Mouse (Mus musculus) heart, adult 2 months (tissue): ENCODE data around the gene Vmn1r214. TPM values are rescaled to one million over a fixed set of nuclear protein-coding genes. Genes with fewer than 3 reads are reported as not detected.

Source experiments
- DNase-seq, 2 experiments: peaks; one replicate each; pipeline ENCODE4 v3.0.0; 2021
- H3K27ac ChIP-seq: fragments of 200-600 bp; 2 replicates; pipeline ENCODE4 v1.8.1; 2022
- H3K27me3 ChIP-seq: fragments of 200-500 bp; 2 replicates; pipeline ENCODE4 v1.6.1; 2012; ENCODE audit warnings: mild to moderate bottlenecking, low read length, inconsistent platforms, mixed read lengths; ENCODE audit not compliant: control insufficient read depth, insufficient read depth
- H3K36me3 ChIP-seq: fragments of 200-500 bp; 2 replicates; pipeline ENCODE4 v1.6.1; 2012; ENCODE audit warnings: low read length, inconsistent platforms; ENCODE audit not compliant: control insufficient read depth, insufficient read depth
- H3K4me1 ChIP-seq: fragments of 200-500 bp; 2 replicates; pipeline ENCODE4 v1.6.1; 2011; ENCODE audit warnings: low read length; ENCODE audit not compliant: control insufficient read depth, insufficient read depth
- H3K4me3 ChIP-seq: fragments of 200-600 bp; 2 replicates; pipeline ENCODE4 v1.8.1; 2022
- H3K79me2 ChIP-seq: fragments of 200-500 bp; replicated peaks from 2 replicates; pipeline ENCODE4 v1.6.1; 2012; ENCODE audit warnings: mild to moderate bottlenecking, inconsistent platforms, low read length, moderate library complexity, mixed read lengths; ENCODE audit not compliant: control insufficient read depth, insufficient read depth
- H3K9ac ChIP-seq: fragments of 200-500 bp; 2 replicates; pipeline ENCODE4 v1.6.1; 2012; ENCODE audit warnings: low read depth, mild to moderate bottlenecking, control low read depth, inconsistent platforms, low read length, mixed read lengths
- CTCF ChIP-seq: fragments of 200-600 bp; IDR thresholded peaks from 2 replicates; pipeline ENCODE4 v1.8.1; 2022; ENCODE audit warnings: antibody characterized with exemption, mild to moderate bottlenecking, moderate library complexity
- EP300 ChIP-seq: fragments of 200-500 bp; IDR thresholded peaks from 2 replicates; pipeline ENCODE4 v1.6.1; 2011; ENCODE audit warnings: low read depth, low read length, control low read depth; ENCODE audit not compliant: insufficient read depth
- POLR2A ChIP-seq: fragments of 200-500 bp; IDR thresholded peaks from 2 replicates; pipeline ENCODE4 v1.6.1; 2011; ENCODE audit warnings: mild to moderate bottlenecking, low read depth, low read length, control low read depth; ENCODE audit not compliant: insufficient read depth
- WGBS: fragments of 180-500 bp; shearing (Covaris S2); methylation state at CpG from one replicate; pipeline ENCODE4 v1.1.7; 2018; 5-methylcytosine and 5-hydroxymethylcytosine counted together
- intact Hi-C: fragments of 180-260 bp; cut with DNase I; formaldehyde crosslinking; loops from one replicate; pipeline ENCODE4 v1.15.1; 2025
- long read RNA-seq: library from polyadenylated mRNA; stranded (forward); transcript quantifications from one replicate; pipeline ENCODE4 v2.0.0, GENCODE M21; 2021
- polyA plus RNA-seq: library from polyadenylated mRNA; depleted of rRNA; stranded (reverse); fragments of >200 nt; gene quantifications from 2 replicates; pipeline ENCODE4 v1.2.3, GENCODE M21; 2012; rRNA removed
- total RNA-seq, 2 experiments: library from RNA; stranded (reverse); gene quantifications; 2 replicates each; pipeline ENCODE4 v1.2.3; 2021

The Vmn1r214 gene
- total RNA-seq = not detected
- polyA plus RNA-seq = not detected in 2 replicates
- long read RNA-seq = 0 reads

- no peak within 1 kb of the TSS for H3K9ac ChIP-seq
- H3K27me3 ChIP-seq = no peaks in the 10 kb centered on the region
- DNase-seq = no peak
- TF ChIP-seq CTCF (no peak), EP300 (no peak), POLR2A (no peak)
- no peaks in the 10 kb centered on the region for H3K4me1 ChIP-seq
- intact Hi-C loops = no loop called here
- no peak within 1 kb of the TSS for H3K27ac ChIP-seq
- H3K79me2 ChIP-seq = no peaks in the 10 kb centered on the region
- no peaks in the 10 kb centered on the region for H3K36me3 ChIP-seq
- H3K4me3 ChIP-seq = no peak within 1 kb of the TSS
- WGBS = 76% methylated on average over 3 of the region's 3 CpGs
Measured at GRCm38 (mm10) chr13:23030118-23030517, at the start of gene Vmn1r214. TSS of gene Vmn1r214 (plus strand) at chr13:23030418.

- TF ChIP-seq POLR2A (no peak), CTCF (no peak), EP300 (no peak)
- WGBS = 83% methylated on average over 11 of the region's 11 CpGs
Measured at GRCm38 (mm10) chr13:22990214-22990891, 39.9 kb upstream of the Vmn1r214 start.

GRCm38 (mm10) chr13:22992178-22992700, 38.0 kb upstream of the Vmn1r214 start:
- Histone ChIP-seq H3K27me3 (no peaks in the 10 kb centered on the region), H3K79me2 (no peaks in the 10 kb centered on the region), H3K4me3 (no peak overlapping the region), H3K9ac (no peak overlapping the region), H3K36me3 (no peaks in the 10 kb centered on the region), H3K27ac (no peak overlapping the region), H3K4me1 (no peaks in the 10 kb centered on the region)
- 34% methylated on average over 1 of the region's 1 CpGs for WGBS
- intact Hi-C loops = no loop called here
- no peak for DNase-seq
- TF ChIP-seq EP300 (no peak), CTCF (no peak), POLR2A (no peak)

More at GRCm38 (mm10) chr13:22990214-22990891, 39.9 kb upstream of the Vmn1r214 start:
- intact Hi-C loops = no loop called here
- Histone ChIP-seq H3K4me1 (no peaks in the 10 kb centered on the region), H3K4me3 (no peak overlapping the region), H3K36me3 (no peaks in the 10 kb centered on the region), H3K27me3 (no peaks in the 10 kb centered on the region), H3K9ac (no peak overlapping the region), H3K27ac (no peak overlapping the region), H3K79me2 (no peaks in the 10 kb centered on the region)
- no peak for DNase-seq

GRCm38 (mm10) chr13:22992721-22993120, 37.5 kb upstream of the Vmn1r214 start:
- Histone ChIP-seq H3K27me3 (no peaks in the 10 kb centered on the region), H3K4me3 (no peak overlapping the region), H3K9ac (no peak overlapping the region), H3K36me3 (no peaks in the 10 kb centered on the region), H3K4me1 (no peaks in the 10 kb centered on the region), H3K27ac (no peak overlapping the region), H3K79me2 (no peaks in the 10 kb centered on the region)
- no peak for TF ChIP-seq EP300
- intact Hi-C loops = no loop called here
- no peak for DNase-seq
- WGBS = 55% methylated on average over 2 of the region's 2 CpGs

- WGBS = 56% methylated on average over 1 of the region's 1 CpGs
- TF ChIP-seq EP300 (no peak), CTCF (no peak), POLR2A (no peak)
- Histone ChIP-seq H3K79me2 (no peaks in the 10 kb centered on the region), H3K27me3 (no peaks in the 10 kb centered on the region), H3K4me3 (no peak within 1 kb of the TSS), H3K9ac (no peak within 1 kb of the TSS), H3K27ac (no peak within 1 kb of the TSS), H3K4me1 (no peaks in the 10 kb centered on the region), H3K36me3 (no peaks in the 10 kb centered on the region)
- intact Hi-C loops = no loop called here
- no peak for DNase-seq
Measured at GRCm38 (mm10) chr13:23007356-23007755, 22.9 kb upstream of the Vmn1r214 start, which contains the start of gene Vmn1r213. TSS of gene Vmn1r213 (plus strand) at chr13:23007656.

- DNase-seq = no peak
- Histone ChIP-seq H3K9ac (no peak overlapping the region), H3K27ac (no peak overlapping the region), H3K4me3 (no peak overlapping the region), H3K27me3 (no peaks in the 10 kb centered on the region), H3K4me1 (no peaks in the 10 kb centered on the region), H3K36me3 (no peaks in the 10 kb centered on the region), H3K79me2 (no peaks in the 10 kb centered on the region)
- no peak for TF ChIP-seq CTCF
- TF ChIP-seq EP300 = no peak
- TF ChIP-seq POLR2A = no peak
- intact Hi-C loops = no loop called here
Measured at GRCm38 (mm10) chr13:23018158-23018557, 12.1 kb upstream of the Vmn1r214 start.
